Mouse (Mus musculus): ENCODE results near the gene Bbs4. TPM values are rescaled to one million over a fixed set of nuclear protein-coding genes. Genes with fewer than 3 reads are reported as not detected.

The Bbs4 gene
- polyA plus RNA-seq, 1 experiment from 2014 or later = 7.0 TPM

GRCm38 (mm10) chr9:59346176-59346575 lies 7.1 kb downstream of the Bbs4 start:
- no peak overlapping the region for H3K27ac ChIP-seq (ENCODE audit: low read length)
- H3K27me3 ChIP-seq (replicated peaks; ENCODE audit: control insufficient read depth, insufficient read depth, low read length) = no peaks in the 10 kb centered on the region
- 56% methylated on average over 2 of the region's 2 CpGs for WGBS
- H3K9ac ChIP-seq (ENCODE audit: low read depth, low read length) = no peak overlapping the region
- no peaks in the 10 kb centered on the region for H3K4me1 ChIP-seq (ENCODE audit: control insufficient read depth, insufficient read depth, low read length)
- H3K4me3 ChIP-seq (ENCODE audit: low read length) = no peak overlapping the region
- H3K4me2 ChIP-seq (ENCODE audit: low read depth, low read length) = no peak overlapping the region
- H3K36me3 ChIP-seq (ENCODE audit: control insufficient read depth, insufficient read depth, low read length) = no peaks in the 10 kb centered on the region
- H3K9me3 ChIP-seq (ENCODE audit: control insufficient read depth, low read length) = no peaks in the 10 kb centered on the region
- ATAC-seq = no peak

GRCm38 (mm10) chr9:59340002-59340401 lies 13.3 kb downstream of the Bbs4 start:
- H3K4me3 ChIP-seq (ENCODE audit: low read length) = no peak overlapping the region
- no peaks in the 10 kb centered on the region for H3K36me3 ChIP-seq (ENCODE audit: control insufficient read depth, insufficient read depth, low read length)
- H3K27ac ChIP-seq (ENCODE audit: low read length) = no peak overlapping the region
- ATAC-seq = no peak
- WGBS = 85% methylated on average over 8 of the region's 9 CpGs
- no peaks in the 10 kb centered on the region for H3K27me3 ChIP-seq (replicated peaks; ENCODE audit: control insufficient read depth, insufficient read depth, low read length)
- no peak overlapping the region for H3K9ac ChIP-seq (ENCODE audit: low read depth, low read length)
- no peak overlapping the region for H3K4me2 ChIP-seq (ENCODE audit: low read depth, low read length)
- H3K4me1 ChIP-seq (ENCODE audit: control insufficient read depth, insufficient read depth, low read length) = no peaks in the 10 kb centered on the region
- no peaks in the 10 kb centered on the region for H3K9me3 ChIP-seq (ENCODE audit: control insufficient read depth, low read length)

GRCm38 (mm10) chr9:59339107-59339506 lies 14.2 kb downstream of the Bbs4 start:
- Histone ChIP-seq H3K4me1 (ENCODE audit: control insufficient read depth, insufficient read depth, low read length) (no peaks in the 10 kb centered on the region), H3K4me3 (ENCODE audit: low read length) (no peak overlapping the region), H3K27me3 (replicated peaks; ENCODE audit: control insufficient read depth, insufficient read depth, low read length) (no peaks in the 10 kb centered on the region), H3K4me2 (ENCODE audit: low read depth, low read length) (no peak overlapping the region), H3K9ac (ENCODE audit: low read depth, low read length) (no peak overlapping the region), H3K36me3 (ENCODE audit: control insufficient read depth, insufficient read depth, low read length) (no peaks in the 10 kb centered on the region), H3K27ac (ENCODE audit: low read length) (no peak overlapping the region), H3K9me3 (ENCODE audit: control insufficient read depth, low read length) (no peaks in the 10 kb centered on the region)
- no peak for ATAC-seq
- 63% methylated on average over 5 of the region's 5 CpGs for WGBS

GRCm38 (mm10) chr9:59338411-59338810 lies 14.9 kb downstream of the Bbs4 start:
- Histone ChIP-seq H3K27ac (ENCODE audit: low read length) (no peak overlapping the region), H3K27me3 (replicated peaks; ENCODE audit: control insufficient read depth, insufficient read depth, low read length) (no peaks in the 10 kb centered on the region), H3K36me3 (ENCODE audit: control insufficient read depth, insufficient read depth, low read length) (no peaks in the 10 kb centered on the region), H3K9me3 (ENCODE audit: control insufficient read depth, low read length) (no peaks in the 10 kb centered on the region), H3K4me3 (ENCODE audit: low read length) (no peak overlapping the region), H3K9ac (ENCODE audit: low read depth, low read length) (no peak overlapping the region), H3K4me2 (ENCODE audit: low read depth, low read length) (no peak overlapping the region), H3K4me1 (ENCODE audit: control insufficient read depth, insufficient read depth, low read length) (no peaks in the 10 kb centered on the region)
- WGBS = 78% methylated on average over 5 of the region's 5 CpGs
- ATAC-seq = no peak

GRCm38 (mm10) chr9:59337889-59338288 lies 15.4 kb downstream of the Bbs4 start:
- no peaks in the 10 kb centered on the region for H3K27me3 ChIP-seq (replicated peaks; ENCODE audit: control insufficient read depth, insufficient read depth, low read length)
- H3K4me2 ChIP-seq (ENCODE audit: low read depth, low read length) = no peak overlapping the region
- H3K4me3 ChIP-seq (ENCODE audit: low read length) = no peak overlapping the region
- no peak overlapping the region for H3K27ac ChIP-seq (ENCODE audit: low read length)
- no peak overlapping the region for H3K9ac ChIP-seq (ENCODE audit: low read depth, low read length)
- H3K9me3 ChIP-seq (ENCODE audit: control insufficient read depth, low read length) = no peaks in the 10 kb centered on the region
- ATAC-seq = no peak
- no peaks in the 10 kb centered on the region for H3K36me3 ChIP-seq (ENCODE audit: control insufficient read depth, insufficient read depth, low read length)
- WGBS = 92% methylated on average over 5 of the region's 5 CpGs
- no peaks in the 10 kb centered on the region for H3K4me1 ChIP-seq (ENCODE audit: control insufficient read depth, insufficient read depth, low read length)

- Histone ChIP-seq H3K4me2 (ENCODE audit: low read depth, low read length) (no peak overlapping the region), H3K36me3 (ENCODE audit: control insufficient read depth, insufficient read depth, low read length) (no peaks in the 10 kb centered on the region), H3K9me3 (ENCODE audit: control insufficient read depth, low read length) (no peaks in the 10 kb centered on the region), H3K27ac (ENCODE audit: low read length) (no peak overlapping the region), H3K9ac (ENCODE audit: low read depth, low read length) (no peak overlapping the region), H3K27me3 (replicated peaks; ENCODE audit: control insufficient read depth, insufficient read depth, low read length) (no peaks in the 10 kb centered on the region), H3K4me3 (ENCODE audit: low read length) (no peak overlapping the region), H3K4me1 (ENCODE audit: control insufficient read depth, insufficient read depth, low read length) (no peaks in the 10 kb centered on the region)
- ATAC-seq = no peak
- 86% methylated on average over 3 of the region's 3 CpGs for WGBS
These were observed 16.8 kb downstream of the Bbs4 start for GRCm38 (mm10) chr9:59336539-59336938.

GRCm38 (mm10) chr9:59330055-59330454 lies 23.3 kb downstream of the Bbs4 start:
- Histone ChIP-seq H3K27me3 (replicated peaks; ENCODE audit: control insufficient read depth, insufficient read depth, low read length) (no peaks in the 10 kb centered on the region), H3K36me3 (ENCODE audit: control insufficient read depth, insufficient read depth, low read length) (no peaks in the 10 kb centered on the region), H3K9me3 (ENCODE audit: control insufficient read depth, low read length) (no peaks in the 10 kb centered on the region), H3K9ac (ENCODE audit: low read depth, low read length) (no peak overlapping the region), H3K4me3 (ENCODE audit: low read length) (no peak overlapping the region), H3K4me2 (ENCODE audit: low read depth, low read length) (no peak overlapping the region), H3K4me1 (ENCODE audit: control insufficient read depth, insufficient read depth, low read length) (no peaks in the 10 kb centered on the region), H3K27ac (ENCODE audit: low read length) (no peak overlapping the region)
- no peak for ATAC-seq
- WGBS = 89% methylated on average over 5 of the region's 5 CpGs

- Histone ChIP-seq H3K27me3 (replicated peaks; ENCODE audit: control insufficient read depth, insufficient read depth, low read length) (no peaks in the 10 kb centered on the region), H3K9ac (ENCODE audit: low read depth, low read length) (no peak overlapping the region), H3K4me1 (ENCODE audit: control insufficient read depth, insufficient read depth, low read length) (no peaks in the 10 kb centered on the region), H3K4me3 (ENCODE audit: low read length) (no peak overlapping the region), H3K27ac (ENCODE audit: low read length) (no peak overlapping the region), H3K36me3 (ENCODE audit: control insufficient read depth, insufficient read depth, low read length) (peaks cover 2% of the 10 kb centered on the region), H3K4me2 (ENCODE audit: low read depth, low read length) (no peak overlapping the region), H3K9me3 (ENCODE audit: control insufficient read depth, low read length) (no peaks in the 10 kb centered on the region)
- no peak for ATAC-seq
These were observed 29.0 kb downstream of the Bbs4 start for GRCm38 (mm10) chr9:59324351-59324750.

GRCm38 (mm10) chr9:59316206-59316605 lies 37.1 kb downstream of the Bbs4 start:
- Histone ChIP-seq H3K4me2 (ENCODE audit: low read depth, low read length) (no peak overlapping the region), H3K36me3 (ENCODE audit: control insufficient read depth, insufficient read depth, low read length) (peaks cover 11% of the 10 kb centered on the region; the same call in 1 of the 2 replicates), H3K27me3 (replicated peaks; ENCODE audit: control insufficient read depth, insufficient read depth, low read length) (no peaks in the 10 kb centered on the region), H3K27ac (ENCODE audit: low read length) (no peak overlapping the region), H3K9me3 (ENCODE audit: control insufficient read depth, low read length) (no peaks in the 10 kb centered on the region), H3K9ac (ENCODE audit: low read depth, low read length) (no peak overlapping the region), H3K4me1 (ENCODE audit: control insufficient read depth, insufficient read depth, low read length) (no peaks in the 10 kb centered on the region; the same call in 1 of the 2 replicates), H3K4me3 (ENCODE audit: low read length) (no peak overlapping the region)
- 91% methylated on average over 3 of the region's 3 CpGs for WGBS
- ATAC-seq = no peak

GRCm38 (mm10) chr9:59311284-59311670 lies 42.0 kb downstream of the Bbs4 start:
- Histone ChIP-seq H3K4me2 (ENCODE audit: low read depth, low read length) (no peak overlapping the region), H3K27me3 (replicated peaks; ENCODE audit: control insufficient read depth, insufficient read depth, low read length) (no peaks in the 10 kb centered on the region), H3K27ac (ENCODE audit: low read length) (peak overlapping the region; percentile 64), H3K4me3 (ENCODE audit: low read length) (no peak overlapping the region), H3K36me3 (ENCODE audit: control insufficient read depth, insufficient read depth, low read length) (peaks cover 11% of the 10 kb centered on the region; the same call in 1 of the 2 replicates), H3K9ac (ENCODE audit: low read depth, low read length) (no peak overlapping the region), H3K4me1 (ENCODE audit: control insufficient read depth, insufficient read depth, low read length) (no peaks in the 10 kb centered on the region; the same call in 1 of the 2 replicates), H3K9me3 (ENCODE audit: control insufficient read depth, low read length) (no peaks in the 10 kb centered on the region)
- 72% methylated on average over 3 of the region's 3 CpGs for WGBS
- peak; percentile 42; the same call in 1 of the 2 replicates for ATAC-seq

Measured in intestine, embryonic 16.5 days (tissue).